Mouse (Mus musculus): ENCODE data around the gene Trim41. TPM values are rescaled to one million over a fixed set of nuclear protein-coding genes. Genes with fewer than 3 reads are reported as not detected.
"Not testable (repeated sequence)": the region's sequence is repeated elsewhere in the genome, so short reads cannot be mapped to it uniquely, and the experiment has no call there.

Gene Trim41
- total RNA-seq (2021), result 48.6 and 53.0 TPM in 2 replicates
- long read RNA-seq, partial matches to known transcripts, result 5 of 10 reads
- long read RNA-seq, other reads (novel, unspliced or antisense), result 3 of 10 reads

DNA sequence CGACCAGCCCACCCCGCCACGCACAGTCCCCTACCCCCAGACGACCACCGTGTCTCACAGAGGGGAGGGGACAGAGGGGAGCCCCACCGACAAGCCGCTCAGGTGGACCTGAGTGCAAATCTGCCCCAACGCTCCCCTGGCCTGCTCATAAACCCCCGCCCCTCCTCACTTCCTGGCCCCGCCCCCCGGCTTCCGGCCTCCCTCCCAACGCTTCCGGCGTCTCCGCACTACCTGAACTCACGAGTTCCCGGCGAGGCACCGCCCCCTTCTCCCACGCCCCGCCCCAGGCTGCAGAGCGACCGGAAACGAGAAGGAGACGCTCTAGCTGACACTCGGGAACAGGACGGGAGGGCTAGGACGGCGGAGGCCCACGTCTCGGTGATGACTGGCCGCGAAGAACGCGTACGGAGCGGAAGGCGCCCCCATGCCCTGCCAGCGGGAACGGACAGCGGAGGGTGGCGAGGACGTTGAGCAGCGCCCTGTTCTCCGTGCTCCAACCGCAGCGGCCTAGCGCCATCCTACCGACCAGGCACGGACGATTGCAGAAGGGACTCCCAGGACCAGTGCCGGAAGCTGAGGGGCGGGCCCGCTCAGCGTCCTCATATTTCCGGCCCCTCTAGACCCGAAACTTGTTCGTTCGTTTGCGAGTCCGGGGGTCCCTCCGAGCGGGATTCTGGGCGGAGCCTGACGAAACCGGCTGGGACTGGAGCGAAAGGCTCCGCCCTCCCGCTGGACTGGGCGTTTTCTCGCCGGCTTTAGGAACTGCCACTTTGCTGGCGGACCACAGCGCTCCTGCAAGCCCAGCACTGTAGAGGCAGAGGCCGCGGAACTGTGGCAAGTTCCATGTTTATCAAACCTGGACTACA, at the start of gene Trim41:
Gene Trim41, minus strand, starts transcription at position 554 of the 866 bp plus-strand sequence.
- DNase-seq, result peak; percentile 99

DNA sequence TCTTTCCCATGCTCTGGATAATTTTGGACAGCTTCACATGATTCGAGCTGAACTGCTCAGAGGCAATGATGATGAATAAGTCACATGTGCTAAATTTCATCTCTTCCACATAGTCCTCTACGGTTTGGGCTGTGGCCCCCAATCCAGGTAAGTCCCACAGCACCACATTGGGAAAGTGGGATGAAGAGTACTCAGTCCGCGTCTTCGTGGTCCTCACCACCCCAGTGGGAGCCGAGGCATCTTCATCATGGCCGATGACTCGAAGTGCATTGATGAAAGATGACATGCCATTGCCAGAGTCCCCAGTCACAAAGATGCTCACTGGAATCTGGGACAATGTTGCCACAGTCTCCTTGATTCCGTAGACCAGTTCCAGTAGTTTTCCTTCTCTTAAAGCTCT, 49.3 kb upstream of the Trim41 start:
- DNase-seq, result no peak

DNA sequence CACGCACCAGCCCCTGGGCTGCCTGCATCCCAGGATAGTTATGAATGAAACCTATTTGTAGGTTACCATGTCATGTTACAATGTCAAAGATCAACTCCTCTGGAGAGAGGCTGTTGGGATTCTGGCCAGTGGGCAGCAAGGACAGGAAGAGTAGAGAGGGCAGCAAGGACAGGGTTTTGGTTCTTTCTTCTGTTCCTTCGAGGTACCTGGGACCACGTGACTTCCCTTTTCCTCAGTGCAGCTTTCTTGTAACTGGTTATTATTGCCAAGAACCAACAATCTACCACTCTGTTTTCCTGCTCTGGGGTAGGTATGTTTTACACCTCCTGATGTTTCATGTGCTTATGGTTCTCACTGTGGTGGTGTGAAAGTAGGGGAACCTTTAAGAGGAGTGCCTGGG, 46.7 kb upstream of the Trim41 start:
- no peak for DNase-seq

DNA sequence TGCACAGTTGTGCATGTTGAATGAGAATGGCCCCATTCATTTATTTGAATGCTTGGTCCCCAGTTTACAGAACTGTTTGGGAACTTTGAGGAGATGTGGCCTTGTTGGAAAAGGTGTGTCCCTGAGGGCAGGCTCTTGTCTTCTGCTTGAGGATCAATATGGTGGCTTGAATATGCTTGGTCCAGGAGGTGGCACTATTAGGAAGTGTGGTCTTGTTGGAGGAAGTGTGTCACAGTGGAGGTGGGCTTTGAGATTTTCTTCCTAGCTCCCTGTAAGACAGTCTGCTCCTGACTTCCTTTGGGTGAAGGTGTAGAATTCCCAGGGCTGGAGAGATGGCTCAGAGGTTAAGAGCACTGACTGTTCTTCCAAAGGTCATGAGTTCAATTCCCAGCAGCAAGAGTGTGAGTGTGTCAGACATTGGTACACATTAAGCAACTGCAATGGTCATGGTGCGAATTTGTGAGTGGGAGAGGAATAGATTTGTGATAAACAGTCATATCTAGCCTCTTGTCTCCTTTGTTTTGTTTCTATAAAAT, 45.7 kb upstream of the Trim41 start:
- no peak for DNase-seq

DNA sequence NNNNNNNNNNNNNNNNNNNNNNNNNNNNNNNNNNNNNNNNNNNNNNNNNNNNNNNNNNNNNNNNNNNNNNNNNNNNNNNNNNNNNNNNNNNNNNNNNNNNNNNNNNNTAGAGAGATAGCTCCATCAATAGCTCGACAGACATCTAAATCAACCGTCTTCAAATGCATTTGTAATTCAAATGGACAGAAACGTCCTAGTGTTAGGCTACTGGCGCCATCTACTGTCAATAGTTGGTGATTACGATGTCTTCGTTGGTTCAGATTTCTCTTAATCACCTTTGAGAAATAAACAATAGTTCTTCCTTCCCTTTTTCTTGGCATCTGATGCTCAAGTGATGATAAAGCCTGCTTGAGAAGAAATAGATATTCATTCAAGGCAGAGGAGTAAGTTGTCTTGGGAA, 41.9 kb upstream of the Trim41 start:
- DNase-seq, result peak; percentile 20

DNA sequence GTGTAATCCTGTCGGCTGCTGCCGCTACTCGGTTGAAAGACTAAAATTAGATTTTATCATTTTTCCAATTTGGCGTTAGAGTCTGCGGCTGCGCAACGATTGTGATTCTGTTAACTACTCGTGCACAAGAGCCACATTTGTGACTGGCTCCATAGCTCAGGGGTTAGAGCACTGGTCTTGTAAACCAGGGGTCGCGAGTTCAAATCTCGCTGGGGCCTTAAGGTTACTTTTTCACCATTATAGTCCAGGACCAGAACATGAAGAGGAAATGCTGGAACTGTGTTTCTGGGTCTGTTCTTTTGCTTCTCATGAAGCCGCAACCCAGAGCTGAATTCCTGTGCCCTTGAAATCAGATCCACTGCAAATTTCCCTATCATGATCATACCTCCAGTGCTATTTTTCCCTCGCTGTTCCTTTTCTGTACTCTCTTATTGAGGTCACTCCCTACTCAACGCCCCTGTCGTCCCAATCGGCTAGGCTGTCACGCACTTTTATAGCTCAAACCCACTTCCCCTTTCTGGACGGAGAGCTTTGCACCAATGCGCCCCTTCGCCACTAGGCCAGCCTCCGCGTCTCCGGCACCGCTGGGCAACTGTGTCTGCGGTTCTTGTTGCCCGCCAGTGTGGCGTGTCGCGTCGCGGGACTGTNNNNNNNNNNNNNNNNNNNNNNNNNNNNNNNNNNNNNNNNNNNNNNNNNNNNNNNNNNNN, 36.5 kb upstream of the Trim41 start:
- DNase-seq, result peak; percentile 86

DNA sequence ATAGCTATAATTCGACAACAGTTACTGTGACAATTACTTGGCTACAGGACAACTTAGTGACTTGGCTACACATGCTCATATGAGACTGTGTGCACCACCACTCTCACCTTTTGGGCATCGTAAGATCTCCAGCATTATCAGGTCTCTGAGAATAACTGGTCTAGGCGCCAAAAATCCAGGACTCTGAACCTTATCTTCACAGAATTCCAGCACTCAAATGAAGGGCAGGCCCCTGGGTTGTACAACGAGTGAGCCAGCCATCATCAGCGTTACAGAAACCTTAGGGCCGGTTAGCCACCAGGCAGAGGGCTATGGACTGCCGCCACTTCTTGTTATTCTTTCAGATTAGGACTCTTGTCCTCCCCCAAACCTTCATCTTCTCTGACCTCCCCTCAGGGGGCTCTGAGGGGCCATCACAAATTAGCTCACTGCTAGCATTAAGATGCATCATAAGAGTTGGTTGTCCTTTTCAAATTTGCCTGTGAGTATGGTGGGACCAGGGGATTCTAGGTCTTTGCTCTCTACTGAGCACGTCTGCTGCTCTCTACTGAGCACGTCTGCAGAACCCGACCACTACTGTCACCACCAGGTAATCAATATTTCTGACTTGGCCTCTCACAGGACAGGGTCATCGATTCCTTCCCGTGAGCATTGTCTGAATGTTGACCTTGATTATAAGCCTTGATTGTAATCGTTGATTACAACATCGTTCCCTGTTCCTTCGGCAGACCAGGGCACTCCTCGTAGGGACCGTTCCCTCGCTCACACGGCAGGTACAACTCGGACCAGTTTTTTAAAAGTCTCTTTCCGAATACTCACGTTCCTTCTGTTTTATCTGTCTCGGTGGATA, 35.7 kb upstream of the Trim41 start:
- no peak for DNase-seq

DNA sequence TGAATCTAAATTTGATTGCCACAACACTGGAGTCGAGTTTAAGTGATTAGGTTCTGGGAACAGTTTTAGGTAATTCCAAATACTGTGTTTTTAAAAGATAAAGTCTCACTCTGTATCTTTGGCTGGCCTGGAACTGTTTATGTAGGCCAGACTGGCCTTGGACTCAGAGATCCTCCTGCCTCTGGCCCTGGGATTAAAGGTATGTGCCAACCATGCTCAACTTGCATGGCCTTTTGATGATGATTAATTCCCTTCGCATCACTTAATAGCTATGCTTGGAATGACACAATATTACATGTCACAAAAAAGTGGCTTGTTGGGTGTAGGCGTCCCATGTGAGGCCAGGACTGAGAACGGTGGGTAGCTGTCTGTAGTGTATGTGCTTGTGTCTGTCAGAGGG, 35.0 kb upstream of the Trim41 start:
- no peak for DNase-seq

DNA sequence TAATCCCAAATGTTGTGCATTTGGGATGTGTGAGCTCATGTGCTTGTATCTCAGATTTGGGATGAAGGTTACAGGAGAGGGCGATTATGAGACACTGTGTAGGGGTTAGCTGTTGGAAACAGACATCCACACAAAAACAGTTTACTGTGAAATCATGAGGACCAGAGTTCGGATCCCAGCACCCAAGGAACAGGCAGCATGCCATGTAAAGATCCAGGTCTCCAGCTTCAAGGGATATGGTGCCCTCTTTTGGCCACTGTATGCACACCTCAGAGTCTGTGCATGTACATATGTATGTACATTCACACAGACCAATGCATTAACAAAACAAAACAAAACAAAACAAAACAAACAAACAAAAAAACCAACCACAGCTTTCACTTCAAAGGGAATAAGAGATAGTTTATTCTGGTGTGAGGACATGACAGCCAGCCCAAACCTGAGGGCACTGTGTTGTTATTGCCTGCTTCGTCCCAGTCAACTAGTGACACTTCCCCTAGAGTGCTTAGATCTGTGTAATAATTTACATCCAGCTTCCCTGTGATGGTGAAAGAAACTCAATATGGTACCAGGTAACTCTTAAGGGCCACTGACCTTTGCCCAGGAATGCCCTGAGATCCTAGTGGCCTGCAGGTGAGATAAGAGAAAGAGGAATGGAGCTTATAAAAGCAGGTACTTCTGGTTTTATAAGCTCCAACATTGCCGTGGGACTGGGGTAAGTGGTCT, 34.3 kb upstream of the Trim41 start:
- DNase-seq, result no peak

DNA sequence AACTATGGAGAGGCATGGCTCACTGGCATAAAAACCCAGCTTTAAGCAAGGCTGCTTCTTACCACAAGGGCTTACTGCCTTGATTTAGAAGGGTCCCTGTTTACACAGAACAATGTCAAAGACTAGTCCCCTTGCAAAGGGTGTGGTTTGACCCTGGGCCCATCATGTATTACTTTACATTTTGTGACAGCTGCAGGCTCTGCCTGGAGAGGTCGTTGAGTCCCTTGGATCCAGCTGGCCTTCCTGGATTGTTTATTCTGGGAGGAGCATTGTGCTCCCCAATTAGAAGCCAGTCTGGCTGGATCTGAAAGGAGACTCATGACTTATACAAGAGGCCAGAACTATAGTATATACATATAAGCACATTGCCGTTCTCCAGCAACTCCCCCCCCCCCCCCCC, 33.1 kb upstream of the Trim41 start:
- no peak for DNase-seq

DNA sequence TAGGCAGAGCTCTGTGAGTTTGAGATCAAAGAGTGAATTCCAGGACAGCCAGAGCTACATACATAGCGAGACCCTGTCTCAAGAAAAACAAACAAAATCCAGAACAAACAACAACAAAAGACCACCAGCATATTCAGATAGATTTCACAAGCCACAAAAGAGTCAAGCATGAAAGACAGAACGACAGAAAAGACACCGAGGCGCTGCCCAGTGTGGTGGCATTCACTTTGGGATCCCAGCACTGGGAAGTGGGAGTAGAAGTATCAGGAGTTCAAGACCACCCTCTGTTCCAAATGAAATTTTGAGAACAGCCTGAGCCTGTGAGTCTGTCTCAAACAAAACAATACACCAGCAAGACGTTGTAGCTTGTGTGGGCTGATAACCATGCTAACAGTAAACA, 29.7 kb upstream of the Trim41 start:
- no peak for DNase-seq

DNA sequence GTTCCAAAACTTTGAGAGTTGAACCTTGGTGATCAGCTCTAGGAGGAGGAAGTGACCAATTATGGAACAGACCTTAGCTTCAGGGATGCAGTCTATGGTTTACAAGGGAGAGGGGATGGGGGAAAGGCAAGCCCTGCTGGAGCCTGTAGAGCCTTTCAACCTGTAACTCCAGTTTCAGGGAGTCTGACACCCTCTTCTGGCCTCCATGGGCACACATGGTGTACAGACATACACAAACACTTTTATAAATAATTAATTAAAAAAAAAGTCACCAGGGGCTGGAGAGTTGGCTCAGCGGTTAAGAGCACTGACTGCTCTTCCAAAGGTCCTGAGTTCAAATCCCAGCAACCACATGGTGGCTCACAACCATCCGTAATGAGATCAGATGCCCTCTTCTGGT, 29.2 kb upstream of the Trim41 start:
- DNase-seq, result not testable (repeated sequence)

DNA sequence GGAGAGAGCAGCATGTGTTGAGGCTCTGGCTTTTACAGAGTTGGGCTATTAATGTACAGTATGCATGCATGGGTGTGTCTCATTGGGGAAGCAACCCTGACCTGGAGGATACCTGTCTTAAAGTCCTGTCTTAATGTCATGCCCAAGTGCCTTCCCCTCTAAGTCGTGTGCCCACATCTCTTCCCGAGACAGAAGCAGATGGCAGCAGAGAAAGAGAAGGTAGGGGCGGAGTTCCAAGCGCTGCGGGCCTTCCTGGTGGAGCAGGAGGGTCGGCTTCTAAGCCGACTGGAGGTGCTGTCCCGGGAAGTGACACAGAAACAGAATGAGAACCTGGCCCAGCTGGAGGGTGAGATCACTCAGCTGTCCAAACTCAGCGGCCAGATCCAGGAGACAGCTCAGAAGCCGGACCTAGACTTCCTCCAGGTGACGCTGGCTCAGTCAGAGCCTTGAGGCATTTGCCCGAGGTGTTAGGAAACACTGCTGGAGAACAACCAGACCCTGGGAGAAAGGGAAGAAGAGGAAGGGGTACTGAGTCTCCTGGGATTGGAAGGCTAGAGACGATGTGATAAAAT, 28.2 kb upstream of the Trim41 start:
- no peak for DNase-seq

DNA sequence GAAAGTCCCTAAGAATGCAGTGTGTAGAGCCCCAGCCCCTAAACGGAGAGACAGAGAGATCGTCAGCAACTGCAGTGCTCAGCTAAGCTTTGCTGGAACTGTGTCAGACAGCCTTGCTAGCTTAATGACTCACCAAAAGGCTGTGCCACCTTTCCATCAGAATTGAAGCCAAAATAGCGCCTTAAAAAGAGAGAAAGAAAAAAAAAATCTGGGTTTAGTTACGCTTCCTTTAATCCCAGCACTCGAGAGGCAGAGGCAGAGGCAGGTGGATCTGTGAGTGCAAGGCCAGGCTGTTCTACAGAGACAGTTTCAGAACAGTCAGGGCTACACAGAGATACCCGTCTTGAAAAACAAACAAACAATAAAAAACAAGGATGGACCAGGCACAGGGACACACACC, 27.2 kb upstream of the Trim41 start:
- no peak for DNase-seq

DNA sequence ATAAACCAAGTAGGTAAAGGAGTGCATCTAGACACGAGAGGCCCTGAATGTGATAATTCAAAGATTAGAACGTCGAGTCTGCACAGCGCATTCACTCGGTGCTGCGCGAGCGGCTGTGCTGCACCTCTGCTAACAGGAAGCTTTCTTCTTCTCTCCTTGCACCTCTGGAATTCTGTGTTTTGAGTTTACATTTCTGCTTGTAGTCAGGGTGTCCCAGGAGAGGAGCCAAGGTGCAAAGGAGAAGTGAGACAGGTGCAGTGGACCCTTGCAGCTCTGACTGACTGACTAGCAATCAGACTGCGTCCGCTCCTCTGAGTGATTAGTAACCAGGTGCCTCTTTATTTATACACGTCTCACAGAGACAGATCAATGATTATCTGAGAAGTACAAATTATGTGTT, 26.0 kb upstream of the Trim41 start:
- no peak for DNase-seq

DNA sequence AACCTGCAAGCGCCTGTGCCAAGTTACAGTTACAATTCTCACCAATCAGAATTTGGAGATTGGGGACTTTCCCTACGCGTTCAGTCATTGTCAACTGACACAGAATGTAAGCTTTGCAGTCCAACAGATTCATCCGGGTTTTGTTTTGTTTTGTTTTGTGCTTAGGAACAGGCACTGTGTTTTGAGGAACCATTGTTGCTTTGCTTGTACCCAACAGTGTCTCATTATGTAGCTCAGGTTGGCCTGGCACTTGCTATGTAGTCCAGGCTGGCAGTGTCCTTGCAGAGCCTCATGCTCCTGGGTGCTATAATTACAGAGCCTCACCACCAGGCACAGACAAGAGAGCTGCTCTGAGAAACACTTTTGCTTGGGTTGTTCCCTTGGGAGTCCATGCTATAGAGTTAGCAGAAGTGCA, 25.2 kb upstream of the Trim41 start:
- no peak for DNase-seq

DNA sequence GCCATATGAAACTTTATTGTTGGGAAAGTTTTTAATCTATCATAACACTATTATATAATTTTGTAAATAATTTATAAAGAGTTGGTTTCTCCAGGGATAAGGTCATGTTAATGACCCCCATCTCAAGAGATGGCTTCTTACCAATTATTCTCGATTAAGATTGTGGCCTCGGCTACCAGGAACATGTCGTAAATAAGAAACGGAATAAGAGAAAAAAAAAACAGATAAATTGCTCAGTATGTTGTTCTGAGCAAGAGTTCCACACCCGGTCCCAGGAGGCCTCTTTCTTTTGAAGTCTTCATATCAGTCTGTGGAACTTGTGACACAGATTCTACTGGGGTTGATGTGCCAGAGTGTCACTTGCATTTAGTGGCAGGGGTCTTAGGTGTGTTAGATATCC, 24.1 kb upstream of the Trim41 start:
- DNase-seq, result no peak

DNA sequence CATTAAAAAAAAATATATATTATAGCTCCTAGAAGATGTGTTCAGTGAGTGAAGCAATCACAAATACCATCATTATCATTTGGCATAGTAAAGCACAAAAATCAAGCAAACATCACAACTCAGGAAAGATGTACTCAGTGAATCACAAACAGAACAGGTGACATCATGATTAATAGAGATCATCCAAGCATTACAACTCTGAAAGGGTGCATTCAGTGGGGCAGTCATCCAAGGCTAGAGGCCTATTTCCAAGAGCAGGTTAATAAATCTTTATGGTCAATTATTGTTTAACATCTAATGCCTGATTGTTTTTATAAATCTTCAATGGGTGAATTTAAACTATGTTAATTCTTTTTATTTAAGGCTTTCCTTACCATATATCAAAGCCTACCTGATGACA, 23.7 kb upstream of the Trim41 start:
- DNase-seq, result no peak

DNA sequence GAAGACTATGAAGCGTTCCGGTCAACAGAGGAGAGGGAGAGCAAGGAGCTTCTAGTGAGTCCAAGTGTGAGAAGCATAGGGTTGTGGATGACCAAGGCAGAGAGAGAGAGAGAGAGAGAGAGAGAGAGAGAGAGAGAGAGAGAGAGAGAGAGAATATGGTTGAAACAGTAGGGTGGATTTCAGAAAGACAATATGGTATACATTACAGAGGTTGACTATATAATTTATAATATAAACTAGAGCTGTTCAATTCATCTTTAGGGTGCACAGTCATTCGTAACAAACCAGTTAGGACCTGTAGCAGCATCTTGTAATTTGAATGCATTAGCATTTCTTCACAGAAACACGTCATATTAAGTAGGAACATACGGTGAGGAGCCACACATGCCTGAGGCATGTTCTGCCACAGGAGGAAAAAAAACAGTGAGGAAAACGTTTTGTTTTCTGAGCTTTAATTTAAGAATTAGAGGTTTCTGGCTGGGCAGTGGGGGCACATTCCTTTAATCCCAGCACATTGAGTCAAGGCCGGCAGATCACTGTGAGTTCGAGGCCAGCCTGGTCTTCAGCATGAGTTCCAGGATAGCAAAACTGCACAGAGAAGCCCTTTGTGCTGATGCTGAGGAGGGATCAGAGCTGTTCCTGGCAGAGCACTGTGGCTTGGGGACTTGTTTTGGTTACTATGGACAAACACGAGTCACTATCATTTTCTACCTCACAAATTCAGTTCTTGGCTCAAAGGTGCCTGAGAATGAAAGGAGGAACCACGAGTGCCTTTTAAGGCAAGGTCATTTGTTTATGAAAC, 21.9 kb upstream of the Trim41 start:
- DNase-seq, result no peak

DNA sequence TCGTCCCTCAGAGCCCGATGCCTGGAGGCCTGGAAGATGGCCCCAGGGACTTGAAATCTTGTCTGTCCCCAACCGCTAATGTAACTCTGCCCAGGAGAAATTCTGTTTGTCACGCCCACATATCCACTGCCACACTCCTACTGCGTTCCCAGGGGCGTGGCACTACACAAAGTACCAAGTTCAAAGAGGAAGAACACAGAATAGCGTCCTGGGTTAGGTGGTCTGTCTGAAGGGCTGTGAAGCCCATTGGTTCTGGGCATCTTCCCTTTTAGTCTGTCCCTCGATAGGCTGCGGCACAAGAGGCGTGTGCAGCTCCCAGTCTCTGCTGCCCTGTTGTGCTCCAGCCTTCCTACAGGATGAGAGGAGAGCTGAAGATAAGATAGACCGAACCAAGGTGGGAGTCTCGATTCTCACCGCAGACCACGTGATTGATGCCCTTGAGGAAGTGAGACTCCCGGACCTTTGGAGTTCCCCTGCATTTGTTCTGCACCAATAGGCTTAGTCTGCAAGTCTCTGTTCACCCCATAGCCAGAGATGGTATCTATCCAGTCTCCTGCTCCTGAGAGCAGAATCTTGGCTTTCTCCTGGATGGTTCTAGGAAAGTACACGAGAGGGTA, 21.1 kb upstream of the Trim41 start:
- no peak for DNase-seq

Measured in adrenal gland, postnatal 25 days (tissue).